Mouse (Mus musculus) embryonic facial prominence, embryonic 10.5 days (tissue): ENCODE data around the gene Ampd2. TPM values are rescaled to one million over a fixed set of nuclear protein-coding genes. Genes with fewer than 3 reads are reported as not detected.
A peak's percentile ranks its signal among the peaks of the same experiment; 100 is the strongest.

ENCODE experiments used
- DNase-seq: peaks from one replicate; pipeline ENCODE4 v3.0.0-alpha.2; 2017; ENCODE audit warnings: low spot score
- H3K27ac ChIP-seq: fragments of 300-500 bp; sonication (generic); replicated peaks from 2 replicates; pipeline ENCODE4 v1.5.1; 2016; ENCODE audit warnings: mild to moderate bottlenecking
- H3K27me3 ChIP-seq: fragments of 300-500 bp; sonication (generic); replicated peaks from 2 replicates; pipeline ENCODE4 v1.6.1; 2016; ENCODE audit warnings: low read depth, mild to moderate bottlenecking; ENCODE audit not compliant: poor library complexity, severe bottlenecking
- H3K36me3 ChIP-seq: fragments of 300-500 bp; sonication (generic); replicated peaks from 2 replicates; pipeline ENCODE4 v1.6.1; 2016; ENCODE audit warnings: mild to moderate bottlenecking, moderate library complexity
- H3K4me1 ChIP-seq: fragments of 300-500 bp; sonication (generic); 2 replicates; pipeline ENCODE4 v1.6.1; 2016
- H3K4me3 ChIP-seq: fragments of 300-500 bp; sonication (generic); 2 replicates; pipeline ENCODE4 v1.5.1; 2016; ENCODE audit warnings: mild to moderate bottlenecking, moderate library complexity
- H3K9me3 ChIP-seq: fragments of 300-500 bp; sonication (generic); 2 replicates; pipeline ENCODE4 v1.6.1; 2016; ENCODE audit warnings: mild to moderate bottlenecking
- WGBS: fragments of 180-500 bp; shearing (Covaris S2); methylation state at CpG from one replicate; pipeline ENCODE4 v1.1.7; 2016; 5-methylcytosine and 5-hydroxymethylcytosine counted together
- polyA plus RNA-seq: library from polyadenylated mRNA; unstranded; fragments of >200 nt; fragmentation: Nextera tagmentation; extraction: Ambion mirVana; gene quantifications from 2 replicates; pipeline ENCODE4 v1.2.1, GENCODE M21; 2016

The Ampd2 gene
- polyA plus RNA-seq, 1 experiment from 2014 or later: 70.6 TPM

GRCm38 (mm10) chr3:108082251-108082875 is 4.1 kb downstream of the Ampd2 start:
- Histone ChIP-seq H3K4me1 (peaks cover 64% of the 10 kb centered on the region), H3K27me3 (no peaks in the 10 kb centered on the region), H3K36me3 (peaks cover 36% of the 10 kb centered on the region), H3K9me3 (no peaks in the 10 kb centered on the region), H3K27ac (peak overlapping the region; percentile 76), H3K4me3 (peak overlapping the region; percentile 8; the same call in 1 of the 2 replicates)
- peak; percentile 21 for DNase-seq
- 69% methylated on average over 1 of the region's 1 CpGs for WGBS

- H3K36me3 ChIP-seq: peaks cover 43% of the 10 kb centered on the region
- H3K4me3 ChIP-seq: no peak overlapping the region; the same call in 1 of the 2 replicates
- WGBS: 65% methylated on average over 4 of the region's 4 CpGs
- no peak for DNase-seq
- H3K27me3 ChIP-seq: no peaks in the 10 kb centered on the region
- no peaks in the 10 kb centered on the region for H3K9me3 ChIP-seq
- H3K27ac ChIP-seq: peak overlapping the region; percentile 76; the same call in 1 of the 2 replicates
- H3K4me1 ChIP-seq: peaks cover 57% of the 10 kb centered on the region
Observed at GRCm38 (mm10) chr3:108081681-108082080, 4.8 kb downstream of the Ampd2 start.

GRCm38 (mm10) chr3:108076836-108077235 is 9.6 kb downstream of the Ampd2 start:
- H3K36me3 ChIP-seq: peaks cover 87% of the 10 kb centered on the region
- WGBS: 93% methylated on average over 9 of the region's 9 CpGs
- no peak for DNase-seq
- no peaks in the 10 kb centered on the region for H3K9me3 ChIP-seq
- H3K27me3 ChIP-seq: no peaks in the 10 kb centered on the region
- no peak overlapping the region for H3K27ac ChIP-seq
- no peak overlapping the region for H3K4me3 ChIP-seq
- peaks cover 9% of the 10 kb centered on the region for H3K4me1 ChIP-seq

- Histone ChIP-seq H3K4me1 (peaks cover 7% of the 10 kb centered on the region; the same call in 1 of the 2 replicates), H3K9me3 (no peaks in the 10 kb centered on the region), H3K4me3 (no peak overlapping the region), H3K36me3 (peaks cover 58% of the 10 kb centered on the region), H3K27me3 (no peaks in the 10 kb centered on the region), H3K27ac (no peak overlapping the region)
- DNase-seq: no peak
- 80% methylated on average over 10 of the region's 10 CpGs for WGBS
Observed at GRCm38 (mm10) chr3:108072983-108073569, 13.4 kb downstream of the Ampd2 start.

- Histone ChIP-seq H3K27ac (no peak overlapping the region), H3K36me3 (peaks cover 33% of the 10 kb centered on the region), H3K9me3 (no peaks in the 10 kb centered on the region), H3K27me3 (no peaks in the 10 kb centered on the region), H3K4me3 (no peak overlapping the region), H3K4me1 (peaks cover 7% of the 10 kb centered on the region; the same call in 1 of the 2 replicates)
- WGBS: 70% methylated on average over 10 of the region's 10 CpGs
- peak; percentile 68 for DNase-seq
Observed at GRCm38 (mm10) chr3:108070295-108071293, 15.9 kb downstream of the Ampd2 start.

GRCm38 (mm10) chr3:108069231-108069870 is 17.1 kb downstream of the Ampd2 start:
- H3K4me3 ChIP-seq: no peak overlapping the region
- 74% methylated on average over 13 of the region's 13 CpGs for WGBS

GRCm38 (mm10) chr3:108068826-108069225 is 17.6 kb downstream of the Ampd2 start:
- WGBS: 10% methylated on average over 1 of the region's 1 CpGs
- peaks cover 7% of the 10 kb centered on the region; the same call in 1 of the 2 replicates for H3K4me1 ChIP-seq
- no peaks in the 10 kb centered on the region for H3K9me3 ChIP-seq
- DNase-seq: no peak
- H3K27me3 ChIP-seq: no peaks in the 10 kb centered on the region
- H3K27ac ChIP-seq: peak overlapping the region; percentile 26; the same call in 1 of the 2 replicates
- no peak overlapping the region for H3K4me3 ChIP-seq
- peaks cover 16% of the 10 kb centered on the region for H3K36me3 ChIP-seq

More at GRCm38 (mm10) chr3:108069231-108069870, 17.1 kb downstream of the Ampd2 start:
- Histone ChIP-seq H3K27me3 (no peaks in the 10 kb centered on the region), H3K27ac (peak overlapping the region; percentile 26; the same call in 1 of the 2 replicates), H3K9me3 (no peaks in the 10 kb centered on the region), H3K4me1 (peaks cover 7% of the 10 kb centered on the region; the same call in 1 of the 2 replicates), H3K36me3 (peaks cover 21% of the 10 kb centered on the region)
- no peak for DNase-seq

- 78% methylated on average over 6 of the region's 6 CpGs for WGBS
- no peak overlapping the region for H3K27ac ChIP-seq
- no peaks in the 10 kb centered on the region for H3K9me3 ChIP-seq
- H3K4me1 ChIP-seq: peaks cover 7% of the 10 kb centered on the region; the same call in 1 of the 2 replicates
- H3K36me3 ChIP-seq: peaks cover 4% of the 10 kb centered on the region; the same call in 1 of the 2 replicates
- no peaks in the 10 kb centered on the region for H3K27me3 ChIP-seq
- no peak for DNase-seq
- no peak overlapping the region for H3K4me3 ChIP-seq
Observed at GRCm38 (mm10) chr3:108067370-108067934, 19.0 kb downstream of the Ampd2 start.

- H3K27me3 ChIP-seq: no peaks in the 10 kb centered on the region
- H3K4me3 ChIP-seq: no peak overlapping the region
- H3K4me1 ChIP-seq: peaks cover 10% of the 10 kb centered on the region
- H3K36me3 ChIP-seq: no peaks in the 10 kb centered on the region
- no peaks in the 10 kb centered on the region for H3K9me3 ChIP-seq
- 85% methylated on average over 9 of the region's 9 CpGs for WGBS
- H3K27ac ChIP-seq: no peak overlapping the region
- no peak for DNase-seq
Observed at GRCm38 (mm10) chr3:108065551-108065950, 20.9 kb downstream of the Ampd2 start.

- Histone ChIP-seq H3K9me3 (no peaks in the 10 kb centered on the region), H3K4me3 (no peak overlapping the region), H3K27ac (no peak overlapping the region; the same call in 1 of the 2 replicates), H3K36me3 (no peaks in the 10 kb centered on the region), H3K4me1 (peaks cover 10% of the 10 kb centered on the region), H3K27me3 (no peaks in the 10 kb centered on the region)
- DNase-seq: no peak
- 73% methylated on average over 4 of the region's 4 CpGs for WGBS
Observed at GRCm38 (mm10) chr3:108064672-108065071, 21.8 kb downstream of the Ampd2 start.

GRCm38 (mm10) chr3:108062648-108063047 is 23.8 kb downstream of the Ampd2 start:
- Histone ChIP-seq H3K36me3 (no peaks in the 10 kb centered on the region), H3K4me1 (peaks cover 3% of the 10 kb centered on the region; the same call in 1 of the 2 replicates), H3K27me3 (no peaks in the 10 kb centered on the region), H3K4me3 (no peak overlapping the region), H3K9me3 (no peaks in the 10 kb centered on the region), H3K27ac (no peak overlapping the region)
- 87% methylated on average over 8 of the region's 8 CpGs for WGBS
- DNase-seq: no peak
